Mouse (Mus musculus) cerebellum, adult 11-12 months (tissue): ENCODE results near the gene Gm20388.
"Not testable (repeated sequence)": the region's sequence is repeated elsewhere in the genome, so short reads cannot be mapped to it uniquely, and the experiment has no call there.

Source experiments
- DNase-seq: peaks from one replicate; pipeline ENCODE4 v3.0.0; 2022

The Gm20388 gene

GRCm38 (mm10) chr8:120351332-120352071, 440.9 kb downstream of the Gm20388 start:
- no peak for DNase-seq

GRCm38 (mm10) chr8:120352096-120352495, 441.5 kb downstream of the Gm20388 start:
- no peak for DNase-seq

GRCm38 (mm10) chr8:120356067-120356466, 445.4 kb downstream of the Gm20388 start:
- DNase-seq, result no peak

GRCm38 (mm10) chr8:120357504-120357903, 446.9 kb downstream of the Gm20388 start:
- no peak for DNase-seq

- DNase-seq, result peak; percentile 77
Measured at GRCm38 (mm10) chr8:120361301-120361700, 450.7 kb downstream of the Gm20388 start.

- no peak for DNase-seq
Measured at GRCm38 (mm10) chr8:120363552-120364071, 453.0 kb downstream of the Gm20388 start.

- no peak for DNase-seq
Measured at GRCm38 (mm10) chr8:120364093-120364725, 453.6 kb downstream of the Gm20388 start.

- no peak for DNase-seq
Measured at GRCm38 (mm10) chr8:120366840-120367239, 456.2 kb downstream of the Gm20388 start.

- not testable (repeated sequence) for DNase-seq
Measured at GRCm38 (mm10) chr8:120368191-120368590, 457.6 kb downstream of the Gm20388 start.

GRCm38 (mm10) chr8:120368814-120369649, 458.4 kb downstream of the Gm20388 start:
- peak; percentile 83 for DNase-seq

GRCm38 (mm10) chr8:120369956-120370355, 459.3 kb downstream of the Gm20388 start:
- DNase-seq, result no peak

GRCm38 (mm10) chr8:120370461-120370860, 459.8 kb downstream of the Gm20388 start:
- no peak for DNase-seq

GRCm38 (mm10) chr8:120371146-120371545, 460.5 kb downstream of the Gm20388 start:
- no peak for DNase-seq

- no peak for DNase-seq
Measured at GRCm38 (mm10) chr8:120371725-120372457, 461.2 kb downstream of the Gm20388 start.

- no peak for DNase-seq
Measured at GRCm38 (mm10) chr8:120372684-120373083, 462.0 kb downstream of the Gm20388 start.

- no peak for DNase-seq
Measured at GRCm38 (mm10) chr8:120373621-120374020, 463.0 kb downstream of the Gm20388 start.

GRCm38 (mm10) chr8:120374070-120374469, 463.4 kb downstream of the Gm20388 start:
- DNase-seq, result no peak

GRCm38 (mm10) chr8:120374514-120374913, 463.9 kb downstream of the Gm20388 start:
- DNase-seq, result no peak

- DNase-seq, result no peak
Measured at GRCm38 (mm10) chr8:120375170-120375569, 464.5 kb downstream of the Gm20388 start.

- no peak for DNase-seq
Measured at GRCm38 (mm10) chr8:120376215-120376614, 465.6 kb downstream of the Gm20388 start.

- no peak for DNase-seq
Measured at GRCm38 (mm10) chr8:120376847-120377802, 466.5 kb downstream of the Gm20388 start.
